ENCODE assay signal across 17 mouse cellular contexts in genomic region chr17:50130421-50130820, GRCm38 (mm10).
"Had no signal": no experiment of that assay in that cellular context is flagged by ENCODE, and none has a peak within 500 bp of the region (broad histone marks: within the 10 kb centered on the region; RNA-seq: fewer than 3 reads in every experiment).

No protein-coding gene starts in this region.

- DNase-seq: kidney, adult 11 months; kidney, postnatal 14 days; layer of hippocampus, postnatal 36 days; liver, embryonic 13.5 days; lung, adult 2 months; lung, postnatal 14 days; lung, postnatal 4 days; right cerebral cortex, postnatal 14 days; right cerebral cortex, postnatal 4 days; thymus, adult 2 months; thymus, postnatal 14 days; thymus, postnatal 4 days had no signal

- H3K27ac ChIP-seq: intestine, embryonic 15.5 days; left cerebral cortex, adult 2 months; liver, embryonic 13.5 days; midbrain, embryonic 13.5 days; stomach, postnatal 0 days had no signal

- H3K4me1 ChIP-seq: intestine, embryonic 15.5 days had no signal

- H3K27me3 ChIP-seq: intestine, embryonic 15.5 days; liver, embryonic 13.5 days; midbrain, embryonic 13.5 days had no signal

- ATAC-seq: intestine, embryonic 15.5 days; midbrain, embryonic 13.5 days; midbrain, embryonic 16.5 days had no signal

- H3K9me3 ChIP-seq: intestine, embryonic 15.5 days; liver, embryonic 13.5 days; midbrain, embryonic 13.5 days had no signal

- H3K4me2 ChIP-seq: intestine, embryonic 15.5 days; liver, embryonic 13.5 days; midbrain, embryonic 13.5 days had no signal

- H3K4me3 ChIP-seq: intestine, embryonic 15.5 days; left cerebral cortex, adult 2 months; liver, embryonic 13.5 days; midbrain, embryonic 13.5 days had no signal

- H3K9ac ChIP-seq: intestine, embryonic 15.5 days; liver, embryonic 13.5 days; midbrain, embryonic 13.5 days had no signal

- H3K36me3 ChIP-seq: intestine, embryonic 15.5 days; liver, embryonic 13.5 days; midbrain, embryonic 13.5 days had no signal
